Mouse (Mus musculus) cerebellum, adult (tissue): ENCODE results near the gene Arhgap9.

Experiments used
- ATAC-seq: cut with Nextera tagmentation; 2 replicates; pipeline ENCODE4 v1.9.2; 2017; ENCODE audit warnings: mild to moderate bottlenecking, moderate library complexity, mixed read lengths; ENCODE audit not compliant: insufficient number of reproducible peaks, low FRiP score, low TSS enrichment

The Arhgap9 gene

DNA sequence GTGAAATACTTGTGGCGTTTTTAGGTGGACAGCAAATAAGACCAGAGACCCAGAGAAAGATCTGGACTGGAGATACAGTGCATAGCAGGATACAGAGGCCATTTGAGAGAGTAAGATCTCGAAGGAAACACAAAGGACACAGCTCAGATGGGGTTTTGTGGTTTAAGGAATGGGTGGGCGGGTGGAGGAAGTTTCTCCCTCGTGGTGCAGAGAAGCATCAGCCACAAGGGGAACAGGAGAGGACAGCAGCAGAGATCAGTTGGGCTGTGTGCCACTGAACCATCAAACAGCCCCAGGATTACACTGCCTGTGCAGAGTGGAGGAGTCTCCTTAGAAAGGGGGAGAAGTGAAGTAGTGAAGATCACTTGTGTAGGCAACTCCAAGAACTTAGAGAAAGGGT is 3.8 kb upstream of the Arhgap9 start:
- ATAC-seq: no peak

GRCm38 (mm10) chr10:127319969-127320368 is 1.8 kb upstream of the Arhgap9 start:
- no peak for ATAC-seq

GRCm38 (mm10) chr10:127322178-127322577 is 414 bp downstream of the Arhgap9 start:
- no peak for ATAC-seq

GRCm38 (mm10) chr10:127322669-127323068 is 905 bp downstream of the Arhgap9 start:
- ATAC-seq: no peak

GRCm38 (mm10) chr10:127323131-127323855 is 1.5 kb downstream of the Arhgap9 start:
- no peak for ATAC-seq

DNA sequence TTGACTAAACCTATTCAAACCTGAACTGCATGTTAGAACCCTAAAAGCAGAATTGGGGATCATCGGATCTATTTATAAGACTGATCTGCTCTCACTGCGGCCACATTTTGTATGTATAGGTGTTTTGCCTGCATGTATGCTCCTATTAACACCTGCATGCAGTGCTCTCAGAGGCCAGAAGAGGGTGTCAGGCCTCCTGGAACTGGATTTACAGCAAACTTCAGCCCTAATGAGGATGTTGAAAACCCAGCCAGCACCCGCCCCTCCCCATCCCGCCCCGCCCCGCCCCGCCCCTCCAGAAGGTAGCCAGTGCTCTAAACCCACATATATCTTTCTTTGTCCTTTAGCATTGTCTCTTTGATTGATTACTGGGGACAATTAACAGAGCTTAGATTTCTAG is 2.7 kb downstream of the Arhgap9 start:
- no peak for ATAC-seq

DNA sequence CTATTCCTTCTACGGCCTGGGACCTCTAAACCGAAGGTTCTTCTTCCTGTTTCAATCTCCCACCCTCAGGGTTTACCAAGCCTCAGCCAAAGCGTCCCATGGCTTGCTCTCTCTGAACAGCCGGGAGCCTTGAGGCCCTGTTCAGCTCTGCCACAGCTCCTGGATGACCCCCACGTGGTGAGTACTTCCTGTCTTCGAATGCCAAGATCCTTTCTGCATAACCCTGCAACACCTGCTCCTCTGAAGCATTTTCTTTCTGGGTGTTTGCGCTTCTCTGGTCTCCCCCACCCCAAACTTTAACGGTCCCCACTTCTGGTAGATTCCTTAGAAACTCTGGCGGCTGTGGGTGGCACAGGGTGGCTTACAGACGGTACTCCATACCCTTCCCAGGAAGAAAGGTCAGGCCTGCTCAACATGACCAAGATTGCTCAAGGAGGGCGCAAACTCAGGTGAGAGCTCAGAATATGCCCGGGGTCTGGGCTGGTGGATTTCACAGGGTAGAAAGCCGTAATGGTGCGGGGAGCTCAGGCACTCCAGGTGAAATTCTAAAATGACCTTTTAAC is 3.8 kb downstream of the Arhgap9 start:
- ATAC-seq: no peak

DNA sequence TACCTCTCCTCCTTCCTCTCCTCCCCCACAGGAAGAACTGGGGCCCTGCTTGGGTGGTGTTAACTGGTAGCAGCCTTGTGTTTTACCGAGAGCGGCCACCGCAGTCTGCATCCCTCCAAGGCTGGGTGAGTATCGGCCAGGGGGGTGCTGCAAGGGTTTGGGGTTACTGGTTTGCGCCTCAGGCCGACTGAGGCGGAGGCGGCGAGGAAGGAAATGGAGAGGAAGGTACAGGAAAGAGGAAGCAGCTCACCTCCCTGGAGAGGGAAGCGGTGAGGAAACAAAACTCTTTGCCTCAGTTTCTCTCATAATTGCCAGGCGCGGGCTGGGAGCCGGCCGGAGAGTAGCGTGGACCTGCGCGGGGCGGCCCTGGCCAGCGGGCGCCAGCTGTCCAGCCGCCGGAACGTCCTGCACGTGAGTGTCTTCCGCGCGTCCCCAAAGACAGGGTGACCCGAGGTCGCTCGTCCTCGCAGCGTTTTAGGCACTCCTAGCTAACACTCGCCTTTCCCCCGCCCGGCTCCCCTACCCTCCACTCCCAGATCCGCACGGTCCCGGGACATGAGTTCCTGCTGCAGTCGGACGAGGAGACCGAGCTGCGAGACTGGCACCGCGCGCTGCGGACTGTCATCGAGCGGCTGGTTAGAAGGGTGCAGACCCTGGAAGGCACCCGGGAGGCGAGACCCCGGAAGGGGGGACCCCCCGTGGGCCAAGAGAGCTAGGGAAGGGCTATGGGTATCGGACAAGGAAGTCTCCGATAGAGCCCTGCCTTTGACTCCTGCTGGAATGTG is 4.4 kb downstream of the Arhgap9 start:
- no peak for ATAC-seq

- no peak for ATAC-seq
These were observed 5.1 kb downstream of the Arhgap9 start for GRCm38 (mm10) chr10:127326828-127327227.

- ATAC-seq: no peak
These were observed 5.8 kb downstream of the Arhgap9 start for GRCm38 (mm10) chr10:127327461-127328145.

GRCm38 (mm10) chr10:127330212-127330611 is 8.4 kb downstream of the Arhgap9 start:
- ATAC-seq: no peak

GRCm38 (mm10) chr10:127332211-127332874 is 10.6 kb downstream of the Arhgap9 start:
- ATAC-seq: no peak

GRCm38 (mm10) chr10:127333152-127333551 is 11.4 kb downstream of the Arhgap9 start:
- no peak for ATAC-seq

DNA sequence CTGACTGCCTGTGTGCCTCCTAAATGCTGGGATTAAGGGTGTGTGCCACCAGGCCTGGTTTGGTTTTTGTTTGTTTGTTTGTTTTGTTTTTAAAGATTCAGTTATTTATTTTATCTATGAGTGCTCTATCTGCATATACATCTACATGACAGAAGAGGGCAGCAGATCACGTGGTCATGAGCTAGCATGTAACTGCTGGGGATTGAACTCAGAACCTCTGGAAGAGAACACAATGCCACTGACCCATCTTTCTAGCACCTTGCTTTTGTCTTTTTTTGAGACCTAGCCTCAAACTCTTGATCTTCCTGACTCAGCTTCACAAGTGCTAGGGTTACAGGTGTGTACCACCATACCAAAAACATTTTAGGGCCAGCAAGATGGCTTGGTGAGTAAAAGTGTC is 13.5 kb downstream of the Arhgap9 start:
- no peak for ATAC-seq

DNA sequence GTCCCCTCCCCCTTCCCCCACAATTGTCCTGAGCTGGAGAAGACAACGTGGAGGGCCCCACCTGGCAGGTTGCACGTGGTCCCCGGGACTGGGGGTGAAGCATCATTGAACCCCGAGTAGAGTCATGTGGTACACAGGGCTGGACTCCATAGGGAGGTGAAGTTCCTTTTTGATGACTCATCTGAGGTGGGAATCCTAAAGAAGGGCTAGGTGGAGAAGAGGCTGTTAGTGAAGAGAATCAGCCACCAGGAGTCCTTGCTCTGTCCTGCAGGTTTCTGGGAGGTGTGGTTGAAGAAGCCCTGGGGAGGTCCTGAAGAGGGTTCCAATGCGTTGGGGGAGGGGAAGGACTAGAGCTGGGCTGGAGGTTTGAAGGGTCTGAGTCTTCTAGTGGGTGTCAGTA is 15.2 kb downstream of the Arhgap9 start:
- ATAC-seq: no peak

GRCm38 (mm10) chr10:127337536-127338099 is 15.9 kb downstream of the Arhgap9 start:
- no peak for ATAC-seq

- ATAC-seq: peak; percentile 80
These were observed 17.3 kb downstream of the Arhgap9 start for GRCm38 (mm10) chr10:127338930-127339682.

GRCm38 (mm10) chr10:127339683-127340576 is 18.2 kb downstream of the Arhgap9 start:
- ATAC-seq: no peak
